Mouse (Mus musculus): ENCODE measurements at regions not wholly inside any gene's neighbourhood (a gene's known extent, or its start where the extent isn't known, plus 50 kb on each side); places are given as distances from the start of the nearest gene placed in this dataset.

DNA sequence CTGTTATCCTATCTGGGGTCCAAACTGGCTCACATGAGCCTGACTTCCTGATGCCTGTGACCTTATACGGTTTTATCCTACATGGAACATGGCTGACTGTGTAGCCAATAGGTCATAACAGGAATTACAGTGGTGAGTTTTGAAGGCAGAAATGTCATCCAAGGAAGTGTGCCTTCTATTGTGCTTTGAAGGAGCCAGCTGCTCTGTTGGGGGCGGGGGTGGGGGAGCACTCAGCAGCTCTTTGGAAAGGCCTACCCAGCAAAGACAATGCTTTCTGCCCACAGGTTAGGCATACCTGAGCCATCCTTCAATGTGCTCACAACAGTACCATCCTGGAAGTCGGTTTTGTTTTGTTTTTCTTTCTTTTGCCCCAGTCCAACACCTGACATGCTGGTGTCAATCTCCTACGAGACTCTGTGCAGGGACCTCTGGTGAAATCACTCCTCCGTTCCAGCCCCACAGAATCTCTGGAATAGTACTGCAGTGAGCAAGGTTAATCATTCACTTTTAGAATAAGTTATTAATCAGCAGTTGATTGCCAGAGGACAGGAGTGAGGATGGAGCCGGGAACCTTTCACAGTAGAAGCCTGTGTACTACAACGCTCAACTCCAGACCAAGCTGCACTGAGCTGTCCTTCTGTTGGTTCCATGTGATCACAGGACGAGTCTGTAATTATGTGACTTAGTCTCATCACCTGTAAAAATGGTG, 206.3 kb upstream of the Adgrl2 start:
- no peaks in the 10 kb centered on the region for H3K4me1 ChIP-seq
- H3K9me3 ChIP-seq: peaks cover 11% of the 10 kb centered on the region; the same call in 1 of the 2 replicates
- H3K4me3 ChIP-seq (replicated peaks): no peak overlapping the region
- H3K36me3 ChIP-seq (replicated peaks; ENCODE audit: low read length): no peaks in the 10 kb centered on the region
- H3K27me3 ChIP-seq (replicated peaks): no peaks in the 10 kb centered on the region
- TF ChIP-seq GATA1 (IDR thresholded peaks at IDR 0.05; ENCODE audit: borderline replicate concordance, low read length): no peak
- no peak for TF ChIP-seq FLI1 (IDR thresholded peaks at IDR 0.05; ENCODE audit: low read length)

DNA sequence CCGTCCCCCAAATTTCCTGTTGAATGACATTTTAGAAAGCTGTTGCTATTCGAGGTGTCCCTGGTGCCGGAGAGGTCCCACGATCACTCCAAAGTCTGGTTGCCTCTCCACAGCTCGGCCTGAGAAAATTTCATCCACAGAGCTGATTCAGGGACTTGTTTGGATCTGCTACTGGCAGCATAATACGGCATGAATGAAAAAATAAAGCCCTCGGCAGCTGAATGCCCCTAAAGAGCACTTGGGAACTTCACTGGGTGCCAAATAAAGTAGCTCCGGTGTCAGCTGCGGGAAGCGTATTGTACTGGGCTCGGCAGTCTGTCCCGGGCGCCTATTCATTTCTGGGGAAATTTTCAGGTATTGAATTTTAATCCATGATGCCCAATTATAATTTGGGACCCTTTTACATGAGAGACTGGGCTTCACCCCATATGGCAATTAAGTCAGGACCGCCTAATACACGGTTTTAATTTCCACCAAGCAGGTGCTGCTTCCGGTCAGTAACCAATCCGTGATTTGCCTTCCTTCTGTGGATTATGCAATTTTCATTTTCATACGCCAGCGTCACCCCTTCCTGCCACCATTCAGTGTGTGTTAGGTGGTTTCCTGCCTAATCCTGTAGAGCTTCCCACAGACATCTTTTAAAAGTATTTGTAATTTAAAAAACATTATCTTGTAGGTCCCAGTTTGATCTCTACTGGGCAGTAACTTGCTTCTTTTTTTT, 200.7 kb upstream of the Adgrl2 start:
- H3K27me3 ChIP-seq (replicated peaks): no peaks in the 10 kb centered on the region
- TF ChIP-seq FLI1 (IDR thresholded peaks at IDR 0.05; ENCODE audit: low read length) (no peak), GATA1 (IDR thresholded peaks at IDR 0.05; ENCODE audit: borderline replicate concordance, low read length) (no peak)
- no peaks in the 10 kb centered on the region for H3K4me1 ChIP-seq
- no peak overlapping the region for H3K4me3 ChIP-seq (replicated peaks)
- peaks cover 19% of the 10 kb centered on the region; the same call in 1 of the 2 replicates for H3K9me3 ChIP-seq
- no peaks in the 10 kb centered on the region for H3K36me3 ChIP-seq (replicated peaks; ENCODE audit: low read length)

DNA sequence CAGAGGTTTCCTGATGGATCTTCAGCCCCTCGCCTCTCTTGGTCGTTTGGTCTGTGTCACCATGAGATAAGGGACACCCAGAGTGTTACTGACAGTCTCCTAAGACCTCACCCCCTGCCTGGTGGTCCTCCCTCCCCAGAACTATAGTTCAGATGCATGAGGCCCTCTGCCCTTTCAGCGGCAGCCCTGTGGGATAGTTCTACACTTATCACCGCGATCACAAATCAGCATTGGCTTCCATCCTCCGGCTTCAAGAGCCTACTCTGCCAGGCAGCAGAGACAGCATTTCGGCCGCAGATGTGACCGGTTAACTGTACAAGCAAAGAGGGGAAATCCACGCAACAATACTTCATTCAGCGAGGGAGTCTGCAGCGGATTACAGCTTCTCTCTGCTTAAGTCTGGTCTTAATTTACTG, 193.8 kb upstream of the Adgrl2 start:
- TF ChIP-seq GATA1 (IDR thresholded peaks at IDR 0.05; ENCODE audit: borderline replicate concordance, low read length) (no peak), FLI1 (IDR thresholded peaks at IDR 0.05; ENCODE audit: low read length) (no peak)
- Histone ChIP-seq H3K36me3 (replicated peaks; ENCODE audit: low read length) (no peaks in the 10 kb centered on the region), H3K4me3 (replicated peaks) (no peak overlapping the region)

DNA sequence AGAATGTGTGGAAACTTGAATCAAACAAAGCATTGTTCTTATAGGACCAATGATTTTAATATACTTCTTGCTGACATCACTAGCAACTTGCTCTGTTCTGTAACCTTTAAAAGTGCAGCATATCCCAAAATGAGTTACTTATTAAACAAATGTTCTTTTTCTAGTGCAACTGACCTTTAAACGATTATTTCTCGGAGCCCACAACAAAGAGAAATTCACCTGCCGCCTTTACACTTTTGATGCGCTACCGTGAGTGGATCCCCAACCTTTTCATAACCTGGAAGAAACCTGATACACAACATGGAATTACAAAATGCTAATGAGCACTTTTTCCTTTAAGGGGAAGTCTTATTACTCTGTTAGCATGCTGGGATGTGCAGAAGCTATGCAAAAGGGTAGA, 191.7 kb upstream of the Adgrl2 start:
- Histone ChIP-seq H3K27me3 (replicated peaks) (no peaks in the 10 kb centered on the region), H3K36me3 (replicated peaks; ENCODE audit: low read length) (no peaks in the 10 kb centered on the region), H3K9me3 (no peaks in the 10 kb centered on the region), H3K4me3 (replicated peaks) (no peak overlapping the region), H3K4me1 (no peaks in the 10 kb centered on the region)
- TF ChIP-seq FLI1 (IDR thresholded peaks at IDR 0.05; ENCODE audit: low read length) (no peak), GATA1 (IDR thresholded peaks at IDR 0.05; ENCODE audit: borderline replicate concordance, low read length) (no peak)

More for the DNA sequence above, 193.8 kb upstream of the Adgrl2 start:
- H3K9me3 ChIP-seq: peaks cover 11% of the 10 kb centered on the region; the same call in 1 of the 2 replicates
- no peaks in the 10 kb centered on the region for H3K4me1 ChIP-seq
- H3K27me3 ChIP-seq (replicated peaks): no peaks in the 10 kb centered on the region

DNA sequence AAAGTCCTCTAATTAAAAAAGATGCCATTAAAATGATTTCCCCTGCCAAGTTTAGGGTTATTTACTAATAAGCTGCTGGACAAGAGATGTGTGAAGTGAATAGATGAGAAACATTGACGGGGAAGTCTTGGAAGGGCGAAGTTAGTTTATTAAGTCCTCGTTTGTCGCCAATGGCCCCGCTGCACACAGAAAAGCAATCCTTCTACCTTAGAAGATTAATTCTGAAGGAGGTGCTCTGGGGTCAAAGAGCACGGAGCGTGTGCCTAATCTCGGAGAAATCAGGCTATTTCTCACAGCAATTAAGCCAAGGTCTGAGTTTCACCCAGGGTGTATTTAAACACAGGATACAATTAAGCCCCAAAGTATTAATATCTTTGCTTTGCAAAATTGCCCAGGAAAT, 189.8 kb upstream of the Adgrl2 start:
- Histone ChIP-seq H3K27me3 (replicated peaks) (no peaks in the 10 kb centered on the region), H3K4me1 (no peaks in the 10 kb centered on the region), H3K36me3 (replicated peaks; ENCODE audit: low read length) (no peaks in the 10 kb centered on the region), H3K9me3 (peaks cover 1% of the 10 kb centered on the region), H3K4me3 (replicated peaks) (no peak overlapping the region)
- TF ChIP-seq GATA1 (IDR thresholded peaks at IDR 0.05; ENCODE audit: borderline replicate concordance, low read length) (no peak), FLI1 (IDR thresholded peaks at IDR 0.05; ENCODE audit: low read length) (no peak)

DNA sequence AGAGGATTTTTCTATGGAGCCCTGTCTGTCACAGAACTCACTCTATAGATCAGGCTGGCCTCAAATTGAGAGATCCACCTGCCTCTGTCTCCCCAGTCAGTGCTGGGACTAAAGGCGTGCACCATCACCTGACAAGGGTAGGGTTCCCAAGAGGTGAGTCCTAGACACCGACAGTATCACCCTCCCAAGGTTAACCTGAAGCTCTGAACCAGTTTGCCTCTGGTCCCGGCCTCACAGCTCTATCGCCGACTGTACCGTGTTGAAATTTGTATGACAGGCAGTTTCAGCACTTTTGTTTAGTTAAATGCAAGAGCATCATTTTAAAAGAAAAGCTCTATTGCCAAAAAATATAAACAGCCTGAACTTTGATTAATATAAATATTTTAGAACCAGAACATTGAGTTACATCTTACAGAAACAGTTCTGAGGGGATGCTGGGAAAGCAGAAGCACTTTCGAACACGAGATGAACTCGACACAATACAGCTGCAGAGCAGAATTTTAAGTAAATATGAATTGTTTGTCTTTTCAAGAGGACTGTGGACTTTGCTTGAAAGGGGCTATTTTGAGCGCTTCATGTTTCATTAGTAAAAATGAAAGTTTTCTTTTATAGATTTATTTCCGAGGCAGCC, 189.2 kb upstream of the Adgrl2 start:
- TF ChIP-seq FLI1 (IDR thresholded peaks at IDR 0.05; ENCODE audit: low read length): no peak
- no peak for TF ChIP-seq GATA1 (IDR thresholded peaks at IDR 0.05; ENCODE audit: borderline replicate concordance, low read length)
- peaks cover 6% of the 10 kb centered on the region for H3K9me3 ChIP-seq
- H3K36me3 ChIP-seq (replicated peaks; ENCODE audit: low read length): no peaks in the 10 kb centered on the region
- no peak overlapping the region for H3K4me3 ChIP-seq (replicated peaks)
- no peaks in the 10 kb centered on the region for H3K27me3 ChIP-seq (replicated peaks)
- no peaks in the 10 kb centered on the region for H3K4me1 ChIP-seq

DNA sequence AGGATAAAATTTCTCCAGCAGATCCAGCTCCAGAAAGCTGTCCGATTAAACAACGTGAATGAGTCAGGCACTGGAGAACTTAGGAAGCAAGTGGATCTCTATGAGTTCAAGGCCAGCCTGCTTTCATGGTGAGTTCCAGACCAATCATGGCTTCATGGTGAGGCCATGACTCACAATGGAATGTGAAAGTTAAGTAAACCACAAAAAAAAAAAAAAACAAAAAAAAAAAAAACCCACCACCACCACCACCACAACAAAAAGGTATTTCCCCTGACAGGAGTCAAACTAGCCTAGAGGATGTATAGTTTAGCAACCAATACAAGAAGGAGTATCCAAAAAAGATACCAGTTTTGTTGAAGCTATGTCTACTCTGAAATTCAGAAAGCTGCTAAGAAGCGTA, 188.5 kb upstream of the Adgrl2 start:
- no peaks in the 10 kb centered on the region for H3K4me1 ChIP-seq
- TF ChIP-seq FLI1 (IDR thresholded peaks at IDR 0.05; ENCODE audit: low read length) (no peak), GATA1 (IDR thresholded peaks at IDR 0.05; ENCODE audit: borderline replicate concordance, low read length) (no peak)
- peaks cover 12% of the 10 kb centered on the region for H3K9me3 ChIP-seq
- no peaks in the 10 kb centered on the region for H3K36me3 ChIP-seq (replicated peaks; ENCODE audit: low read length)
- no peak overlapping the region for H3K4me3 ChIP-seq (replicated peaks)
- H3K27me3 ChIP-seq (replicated peaks): no peaks in the 10 kb centered on the region

DNA sequence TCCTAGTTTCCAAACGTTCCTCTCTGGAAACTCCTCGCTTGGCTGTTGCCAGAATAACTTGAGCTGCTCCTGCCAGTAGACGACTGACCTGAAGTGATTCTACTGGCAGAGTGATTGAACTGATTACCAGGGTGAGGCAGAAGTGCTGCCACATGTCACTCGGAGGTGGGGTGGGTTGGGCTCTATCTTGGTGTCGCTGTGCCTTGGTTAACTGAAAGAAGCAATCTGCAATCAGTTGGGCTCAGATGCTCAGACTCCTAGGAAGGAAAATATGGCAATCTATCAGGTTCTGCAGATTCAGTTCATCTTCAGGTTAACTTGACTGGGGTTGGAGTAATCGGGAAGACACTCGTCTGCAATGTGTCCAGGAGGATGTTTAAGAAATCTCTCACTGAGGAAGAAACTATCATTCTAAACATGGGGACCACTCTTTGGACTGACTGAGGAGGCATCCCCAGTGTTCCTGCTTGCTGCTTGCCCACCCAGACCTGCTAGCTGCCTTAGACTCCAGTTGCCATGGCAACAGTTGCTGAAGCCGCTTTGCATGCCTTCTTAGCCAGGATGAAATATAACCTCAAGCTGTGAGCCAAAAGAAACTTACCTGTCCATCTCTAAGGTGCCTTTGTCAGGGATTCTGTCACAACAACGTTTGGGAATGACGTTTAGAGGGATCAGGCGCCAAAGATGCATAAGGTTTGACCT, 184.5 kb upstream of the Adgrl2 start:
- Histone ChIP-seq H3K9me3 (peaks cover 29% of the 10 kb centered on the region), H3K4me1 (no peaks in the 10 kb centered on the region), H3K4me3 (replicated peaks) (no peak overlapping the region), H3K27me3 (replicated peaks) (no peaks in the 10 kb centered on the region), H3K36me3 (replicated peaks; ENCODE audit: low read length) (no peaks in the 10 kb centered on the region)
- TF ChIP-seq FLI1 (IDR thresholded peaks at IDR 0.05; ENCODE audit: low read length) (no peak), GATA1 (IDR thresholded peaks at IDR 0.05; ENCODE audit: borderline replicate concordance, low read length) (no peak)

DNA sequence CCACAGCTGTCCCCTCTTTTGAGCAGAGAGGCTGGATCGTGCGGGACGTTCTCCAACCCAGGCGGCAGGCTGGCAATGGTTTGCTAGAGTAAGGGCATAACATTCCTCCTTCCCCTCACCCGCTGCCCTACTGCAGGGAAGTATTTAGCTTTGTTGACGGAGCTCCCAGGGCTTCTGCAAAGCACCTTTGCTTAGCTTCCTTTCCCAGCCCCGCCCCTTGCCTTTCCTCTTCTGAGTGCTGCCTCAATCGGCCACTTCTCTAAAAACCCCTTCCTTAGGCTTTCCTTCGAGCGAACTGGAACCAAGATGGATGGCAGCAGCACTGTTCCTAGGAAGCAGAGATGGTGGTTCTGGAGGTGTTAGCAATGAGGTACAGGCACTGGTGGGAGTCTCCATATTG, 183.2 kb upstream of the Adgrl2 start:
- no peaks in the 10 kb centered on the region for H3K36me3 ChIP-seq (replicated peaks; ENCODE audit: low read length)
- H3K4me3 ChIP-seq (replicated peaks): peak overlapping the region; percentile 44
- no peaks in the 10 kb centered on the region for H3K27me3 ChIP-seq (replicated peaks)
- TF ChIP-seq FLI1 (IDR thresholded peaks at IDR 0.05; ENCODE audit: low read length): no peak
- no peak for TF ChIP-seq GATA1 (IDR thresholded peaks at IDR 0.05; ENCODE audit: borderline replicate concordance, low read length)
- peaks cover 38% of the 10 kb centered on the region for H3K9me3 ChIP-seq
- H3K4me1 ChIP-seq: no peaks in the 10 kb centered on the region

Data from megakaryocyte, embryonic 14.5 days (primary cell).